9 mouse cellular contexts compared by ENCODE assay signal in genomic region chrX:112600511-112601305, GRCm38 (mm10). TPM values are rescaled to one million over a fixed set of nuclear protein-coding genes. Genes with fewer than 3 reads are reported as not detected.
DNase-seq lines count a peak whose midpoint lies in the region; ATAC-seq and TF ChIP-seq lines count a peak whose summit lies in the region.
"Had no signal": no experiment of that assay in that cellular context is flagged by ENCODE, and none has a peak within 500 bp of the region (broad histone marks: within the 10 kb centered on the region; RNA-seq: fewer than 3 reads in every experiment).

Gene Zfp711 (plus strand): TSS chrX:112600526.

- peak within 1 kb of the TSS; percentile 57 for H3K4me2 ChIP-seq in liver, embryonic 16.5 days (ENCODE audit: low read depth, low read length)

- peak; percentile 28 to 40 for DNase-seq in heart, postnatal 14 days
- DNase-seq in kidney, postnatal 4 days, result peak; percentile 72 to 77
- peak; percentile 47 for DNase-seq in ovary, adult 18-20 months (ENCODE audit: low spot score)
- DNase-seq in urinary bladder, postnatal 14 days (ENCODE audit: low spot score), result peak; percentile 26

- intact Hi-C loops in heart, postnatal 14 days (cut with DNase I), result no loop called here

- no peak for TF ChIP-seq POLR2A in embryonic fibroblast, embryonic 13.5 days (IDR thresholded peaks at IDR 0.05; ENCODE audit: low read depth, low read length)

- H3K27ac ChIP-seq in embryonic fibroblast, embryonic 13.5 days (ENCODE audit: insufficient read depth, low read length), result no peak within 1 kb of the TSS
- H3K27ac ChIP-seq in liver, embryonic 16.5 days (ENCODE audit: low read length), result no peak within 1 kb of the TSS

- no peak for TF ChIP-seq CTCF in embryonic fibroblast, embryonic 13.5 days (IDR thresholded peaks at IDR 0.05; ENCODE audit: borderline replicate concordance, insufficient read depth, low read length)

- ATAC-seq in megakaryocyte, adult 5-6 weeks (ENCODE audit: poor library complexity, severe bottlenecking), result no peak
- ATAC-seq in liver, embryonic 16.5 days (ENCODE audit: low read depth), result peak; percentile 64; the same call in 1 of the 2 replicates

- no peaks in the 10 kb centered on the region for H3K36me3 ChIP-seq in megakaryocyte, embryonic 14.5 days (replicated peaks; ENCODE audit: low read length)
- no peaks in the 10 kb centered on the region for H3K36me3 ChIP-seq in liver, embryonic 16.5 days (ENCODE audit: control insufficient read depth, insufficient read depth)

- peaks cover 21% of the 10 kb centered on the region for H3K27me3 ChIP-seq in megakaryocyte, embryonic 14.5 days (replicated peaks)
- H3K27me3 ChIP-seq in liver, embryonic 16.5 days (ENCODE audit: control insufficient read depth, insufficient read depth, low read depth, low read length), result peaks cover 19% of the 10 kb centered on the region
- H3K27me3 ChIP-seq: CH12.LX had no signal

- no peak within 1 kb of the TSS for H3K9ac ChIP-seq in liver, embryonic 16.5 days (ENCODE audit: low read depth, low read length)

- peak within 1 kb of the TSS; percentile 91 for H3K4me3 ChIP-seq in megakaryocyte, embryonic 14.5 days (replicated peaks)
- H3K4me3 ChIP-seq in embryonic fibroblast, embryonic 13.5 days (ENCODE audit: insufficient read depth, low read length), result peak within 1 kb of the TSS; percentile 55
- peak within 1 kb of the TSS; percentile 52 for H3K4me3 ChIP-seq in liver, embryonic 16.5 days (ENCODE audit: low read depth, low read length)

- peaks cover 10% of the 10 kb centered on the region for H3K4me1 ChIP-seq in megakaryocyte, embryonic 14.5 days
- no peaks in the 10 kb centered on the region for H3K4me1 ChIP-seq in embryonic fibroblast, embryonic 13.5 days (ENCODE audit: control insufficient read depth, insufficient read depth, low read length)
- H3K4me1 ChIP-seq in liver, embryonic 16.5 days (ENCODE audit: control insufficient read depth, low read depth, low read length), result no peaks in the 10 kb centered on the region

- WGBS in liver, embryonic 16.5 days (ENCODE audit: insufficient replicate concordance), result 17% methylated on average over 69 of the region's 79 CpGs

- peaks cover 5% of the 10 kb centered on the region for H3K9me3 ChIP-seq in megakaryocyte, embryonic 14.5 days
- H3K9me3 ChIP-seq in liver, embryonic 16.5 days (replicated peaks; ENCODE audit: control insufficient read depth, low read length), result no peaks in the 10 kb centered on the region

RNA-seq across cellular contexts. Expression of gene Zfp711, which starts in this region (rescaled TPM):
- polyA plus RNA-seq in megakaryocyte, embryonic 14.5 days (2012; ENCODE audit: insufficient read depth, low replicate concordance), result not detected in 2 replicates
- not detected in 2 replicates for total RNA-seq in megakaryocyte, adult 5-6 weeks (2015)
- total RNA-seq in megakaryocyte, adult 5-6 weeks (2017), result not detected in 2 replicates
- 0.60 TPM in 1 of 2 replicates, not detected in the other for polyA plus RNA-seq in embryonic fibroblast, embryonic 13.5 days (2011; ENCODE audit: insufficient read length, low read depth, missing spikeins)
- 1 to 10 TPM; 1.0 to 2.2 TPM for total RNA-seq in heart, postnatal 14 days (2021)
- polyA plus RNA-seq in liver, embryonic 16.5 days (2015; fragmentation: Nextera tagmentation; extraction: Ambion mirVana), result 0.46 TPM in 2 replicates
- total RNA-seq: CH12.LX had no signal

Comparison
In these comparisons a context has a peak if more than half of its experiments do, and no peak if none do; other contexts are left out.
1. Peak in ATAC-seq, H3K4me3 ChIP-seq and H3K4me2 ChIP-seq in liver, embryonic 16.5 days; RNA of the gene not detected or under 1 TPM.